Mouse (Mus musculus) 416B (cell line): ENCODE data around the gene Tmem231.

Experiments used
- DNase-seq: peaks from one replicate; pipeline ENCODE4 v3.0.0; 2011; ENCODE audit warnings: low read depth

Tmem231 gene

GRCm38 (mm10) chr8:111905500-111906121, 28.1 kb downstream of the Tmem231 start:
- no peak for DNase-seq

DNA sequence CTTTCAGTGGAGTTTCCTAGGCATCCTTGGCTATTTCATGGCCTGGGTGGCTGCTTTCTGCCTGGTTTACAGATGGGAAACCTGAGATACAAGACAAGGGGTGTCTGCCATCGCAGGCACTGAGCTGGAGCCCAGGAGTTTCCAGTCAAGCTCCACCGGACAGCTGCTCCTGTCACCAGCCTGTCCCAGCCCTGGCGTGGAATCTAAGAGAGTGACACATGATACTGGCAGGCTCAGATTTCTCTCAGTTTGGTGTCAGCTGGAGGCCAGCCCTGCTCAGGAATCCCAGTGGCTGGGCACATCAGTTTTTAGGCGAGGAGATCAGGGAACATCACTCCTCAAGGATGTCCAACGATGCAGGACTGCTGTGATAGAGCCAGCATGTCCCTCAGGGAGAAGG, 31.6 kb downstream of the Tmem231 start:
- DNase-seq: no peak

- DNase-seq: no peak
Measured at GRCm38 (mm10) chr8:111898586-111898985, 35.1 kb downstream of the Tmem231 start.

DNA sequence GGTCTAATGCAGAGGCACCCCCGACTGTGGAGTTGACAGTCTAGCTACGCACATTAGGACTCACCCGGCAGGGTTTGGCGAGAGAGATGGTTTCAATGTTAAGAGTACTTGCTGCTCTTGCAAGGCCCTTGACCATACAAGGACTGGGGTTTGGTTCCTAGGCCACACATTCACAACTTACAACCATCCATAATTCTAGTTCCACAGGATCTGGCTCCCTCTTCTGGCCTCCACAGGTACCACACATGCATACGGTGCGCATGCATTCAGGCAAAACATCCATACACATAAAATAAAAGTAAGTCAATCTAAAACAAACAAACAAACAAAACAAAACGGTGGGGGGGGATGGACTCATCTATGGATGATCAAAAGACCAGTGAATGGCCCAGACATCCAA, 38.7 kb downstream of the Tmem231 start:
- DNase-seq: peak; percentile 17

DNA sequence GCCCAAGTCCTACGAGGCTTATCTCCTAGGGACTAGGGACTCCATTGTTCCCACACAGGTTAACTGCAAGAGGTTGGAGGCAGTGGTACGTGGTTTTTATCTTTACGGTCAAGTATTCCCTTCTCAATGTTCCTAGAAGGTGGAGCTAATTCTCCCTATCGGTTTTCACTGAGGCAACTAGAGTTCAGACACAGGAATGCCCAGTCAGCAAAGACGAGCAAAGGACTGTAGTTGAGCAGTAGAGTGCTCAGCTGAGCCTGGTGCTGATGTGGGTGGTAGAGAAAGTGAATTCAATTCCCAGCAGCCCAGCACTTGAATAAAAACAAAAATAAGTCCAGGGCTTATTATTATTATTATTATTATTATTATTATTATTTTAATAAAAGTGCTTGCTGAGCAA, 41.1 kb downstream of the Tmem231 start:
- no peak for DNase-seq

- no peak for DNase-seq
Measured at GRCm38 (mm10) chr8:111891983-111892382, 41.7 kb downstream of the Tmem231 start.

GRCm38 (mm10) chr8:111890911-111891303, 42.8 kb downstream of the Tmem231 start:
- DNase-seq: no peak

DNA sequence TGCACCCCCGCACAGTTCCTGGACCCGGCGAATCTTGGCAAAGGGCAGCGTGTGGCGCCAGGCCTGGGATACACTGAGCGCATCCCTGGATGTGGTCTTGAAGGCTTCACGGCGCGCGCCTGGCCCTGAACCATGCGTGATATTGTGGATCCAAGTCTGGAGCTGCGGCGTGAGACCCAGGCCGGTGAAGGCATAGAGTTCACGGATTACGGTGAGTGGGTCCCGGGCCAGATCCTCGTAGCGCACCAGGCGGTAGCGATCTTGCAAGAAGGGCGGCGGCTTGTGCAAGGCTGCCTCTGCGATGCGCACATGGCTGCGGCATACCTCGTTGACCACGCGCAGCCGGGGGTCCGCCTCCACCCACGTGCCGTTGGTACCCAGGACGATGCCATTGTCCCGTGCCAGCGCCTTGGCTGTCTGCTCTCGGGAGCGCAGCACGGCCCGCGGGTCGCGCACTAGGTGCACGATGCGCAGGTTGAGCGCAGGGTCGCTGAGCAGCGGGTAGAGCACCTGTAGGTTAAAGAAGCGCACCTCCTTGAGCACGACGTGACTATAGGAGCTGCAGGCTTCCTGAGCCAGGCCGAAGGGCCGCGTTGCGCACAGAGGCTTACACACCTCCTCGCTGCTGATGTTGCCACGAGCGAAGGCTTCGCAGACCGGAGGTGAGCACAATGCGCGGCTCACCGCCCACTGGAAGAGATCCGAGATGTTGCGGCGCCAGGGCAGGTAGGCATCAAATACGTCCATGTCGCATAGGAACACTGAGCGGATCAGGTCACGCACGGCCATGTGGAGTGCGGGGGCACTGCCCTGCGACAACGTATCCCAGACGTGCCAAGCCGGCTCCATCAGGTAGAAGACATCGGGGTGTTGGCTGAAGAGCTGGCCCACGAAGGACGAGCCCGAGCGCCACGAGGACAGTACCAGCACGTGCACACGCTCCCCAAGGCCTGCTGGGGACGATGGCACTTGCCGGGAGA, 43.5 kb downstream of the Tmem231 start:
- no peak for DNase-seq

DNA sequence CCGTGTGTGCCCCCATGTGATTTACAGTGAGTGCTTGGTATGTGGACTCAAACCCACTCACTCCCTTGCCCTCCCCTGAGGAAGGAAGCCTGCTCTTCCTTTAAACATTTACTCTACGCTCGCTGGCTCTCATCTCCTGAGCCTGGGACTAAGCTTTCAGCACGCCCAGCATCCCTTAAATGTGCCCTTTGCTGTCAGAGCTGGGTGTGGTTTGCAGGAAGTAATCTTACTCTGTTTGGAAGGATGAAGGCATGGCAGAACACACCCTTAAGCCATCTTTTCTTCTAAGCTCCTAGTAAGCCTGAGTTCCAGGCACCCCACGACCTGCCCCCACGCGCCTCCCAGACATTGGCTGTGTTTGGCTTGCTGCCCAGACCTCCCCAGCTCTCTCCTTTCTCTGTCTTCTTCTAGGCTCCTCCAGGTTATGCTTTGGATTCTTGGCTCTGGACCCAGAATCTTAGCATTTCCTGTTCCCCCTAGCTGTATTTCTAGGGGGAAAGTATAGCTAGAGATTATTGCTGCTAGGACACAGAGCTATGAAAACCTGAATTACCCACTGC, 45.5 kb downstream of the Tmem231 start:
- no peak for DNase-seq

DNA sequence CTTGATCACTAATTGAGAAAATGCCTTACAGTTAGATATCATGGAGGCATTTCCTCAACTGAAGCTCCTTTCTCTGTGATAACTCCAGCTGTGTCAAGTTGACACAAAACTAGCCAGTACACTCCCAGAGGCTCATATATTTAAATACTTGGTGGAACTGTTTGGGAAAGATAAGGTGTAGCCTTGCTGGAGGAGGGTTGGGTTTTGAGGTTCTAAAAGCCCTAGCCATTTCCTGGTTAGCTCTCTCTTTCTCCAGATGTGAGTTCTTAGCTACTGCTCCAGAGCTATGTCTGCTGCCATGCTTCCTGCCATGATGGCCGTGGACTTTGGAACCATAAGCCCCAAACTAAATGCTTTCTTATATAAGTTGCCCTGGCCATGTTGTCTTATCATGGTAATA, 46.2 kb downstream of the Tmem231 start:
- DNase-seq: peak; percentile 19

DNA sequence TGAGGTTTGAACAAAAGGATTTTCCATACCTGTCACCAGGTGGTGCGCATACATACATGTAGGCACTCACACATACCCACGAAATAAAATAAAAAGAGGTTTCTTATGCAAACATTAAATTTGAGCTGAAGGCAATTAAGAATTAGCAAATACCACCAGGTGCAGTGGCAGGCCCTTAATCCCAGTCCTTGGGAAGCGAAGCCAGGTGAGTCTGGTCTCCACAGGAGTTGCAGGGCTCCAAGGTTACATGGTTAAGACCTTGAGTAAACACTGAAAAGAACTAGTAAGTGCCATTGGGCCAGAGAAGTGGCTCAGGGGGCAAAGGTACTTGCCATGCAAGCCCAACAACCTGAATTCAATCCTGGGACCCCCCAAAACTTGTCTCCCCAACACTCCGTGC, 50.1 kb downstream of the Tmem231 start:
- no peak for DNase-seq

GRCm38 (mm10) chr8:111881591-111881990, 52.1 kb downstream of the Tmem231 start:
- peak; percentile 53 for DNase-seq

DNA sequence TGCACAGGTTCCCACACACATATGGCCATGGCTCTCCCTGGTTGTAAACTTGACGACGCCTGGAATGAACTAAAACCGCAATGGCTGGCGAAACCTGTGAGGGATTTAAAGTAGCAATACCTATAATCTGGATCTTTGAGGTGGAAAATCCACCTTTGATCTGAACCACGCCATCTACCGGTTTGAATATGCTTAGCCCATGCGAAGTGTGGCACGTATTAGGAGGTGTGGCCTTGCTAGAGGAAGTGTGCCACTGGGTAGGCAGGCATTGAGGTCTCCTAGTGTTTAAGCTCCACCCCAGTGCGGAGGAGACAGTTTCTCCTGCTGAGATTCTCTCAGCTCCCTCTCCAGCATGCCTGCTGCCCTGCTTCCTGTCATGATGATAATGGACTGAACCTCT, 56.0 kb downstream of the Tmem231 start:
- peak; percentile 13 for DNase-seq

DNA sequence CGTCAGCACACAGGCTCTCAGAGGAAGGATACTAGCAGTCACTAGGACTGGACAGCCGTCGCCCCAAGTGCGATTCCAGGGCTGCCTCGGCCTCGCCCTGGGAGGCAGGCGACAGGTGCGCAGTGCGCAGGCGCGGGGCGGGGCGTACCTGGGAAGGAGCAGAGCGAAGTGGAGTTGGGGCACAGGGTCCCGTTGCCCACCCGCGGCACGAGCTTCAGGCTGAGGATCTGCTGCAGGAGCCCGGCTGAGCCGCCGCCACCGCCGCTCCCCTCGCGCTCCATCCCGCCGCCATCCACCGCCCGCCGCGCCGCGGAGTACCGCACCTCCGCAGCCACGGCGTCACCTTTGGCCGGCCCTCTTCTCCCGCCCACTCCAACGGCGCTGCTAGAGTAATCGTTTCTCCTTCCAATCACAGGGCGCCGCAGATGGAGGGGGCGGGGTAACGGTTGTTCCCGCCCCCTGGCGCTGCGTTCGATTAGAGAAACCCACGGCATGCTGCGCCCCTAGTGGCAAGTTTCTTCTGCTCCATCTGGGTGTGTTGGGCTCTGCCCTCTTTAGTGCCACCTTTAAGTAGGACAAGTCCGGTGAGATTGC, 57.2 kb downstream of the Tmem231 start, which contains the start of gene Tmem170:
Tmem170 (minus strand) TSS at position 396 of the 594 bp plus-strand sequence.
- DNase-seq: peak; percentile 97

DNA sequence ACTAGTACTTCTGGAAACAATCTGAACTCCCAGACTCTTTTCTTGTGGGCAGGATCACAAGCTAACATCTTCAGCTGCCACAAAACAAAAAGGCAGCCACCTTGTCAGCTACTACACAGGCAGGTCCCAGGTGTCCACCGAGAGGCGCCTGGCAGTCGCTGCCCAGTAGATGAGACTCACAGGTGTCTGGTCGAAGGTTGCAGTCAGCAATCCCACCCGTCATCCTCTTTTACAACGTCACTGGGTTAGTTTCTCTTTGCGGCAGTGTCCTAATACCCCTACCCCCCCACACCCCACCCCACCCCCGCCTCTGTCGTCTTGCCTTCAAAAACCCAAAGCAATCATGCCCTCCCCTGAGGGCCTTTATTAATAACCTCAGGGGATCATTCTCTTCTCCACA, 57.9 kb downstream of the Tmem231 start:
- no peak for DNase-seq

DNA sequence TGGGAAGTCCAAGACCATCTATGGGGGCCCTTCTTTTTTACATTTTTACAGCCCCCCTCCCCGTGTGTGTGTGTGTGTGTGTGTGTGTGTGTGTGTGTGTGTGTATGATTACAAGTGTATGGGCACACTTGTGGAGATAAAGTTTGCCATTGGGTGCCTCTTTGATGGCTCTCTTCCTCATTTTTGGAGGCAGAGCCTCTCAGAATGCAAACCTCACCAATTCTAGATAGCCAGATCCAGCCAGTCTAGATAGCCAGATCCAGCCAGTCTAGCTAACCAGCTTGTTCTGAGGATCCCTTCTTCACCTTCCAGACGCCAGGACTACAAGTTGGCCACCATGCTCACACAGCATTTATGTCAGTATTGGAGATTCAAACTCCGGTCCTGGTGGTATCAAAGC, 62.4 kb downstream of the Tmem231 start:
- no peak for DNase-seq

DNA sequence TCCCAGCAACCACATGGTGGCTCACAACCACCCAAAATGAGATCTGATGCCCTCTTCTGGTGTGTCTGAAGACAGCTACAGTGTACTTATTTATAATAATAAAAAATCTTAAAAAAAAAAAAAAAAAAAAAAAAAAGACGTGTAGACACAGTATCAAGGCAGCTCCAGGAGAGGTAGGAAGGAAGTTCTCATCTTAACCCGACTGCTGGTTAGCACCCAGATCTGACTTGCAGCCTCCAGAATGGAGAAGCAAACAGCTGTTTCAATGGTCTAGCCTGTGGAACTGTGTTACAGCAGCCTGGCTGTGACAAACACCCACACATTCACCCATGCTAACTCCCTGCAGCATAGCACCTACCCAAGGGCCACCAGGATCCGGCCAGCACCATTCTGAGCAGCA, 63.3 kb downstream of the Tmem231 start:
- no peak for DNase-seq

DNA sequence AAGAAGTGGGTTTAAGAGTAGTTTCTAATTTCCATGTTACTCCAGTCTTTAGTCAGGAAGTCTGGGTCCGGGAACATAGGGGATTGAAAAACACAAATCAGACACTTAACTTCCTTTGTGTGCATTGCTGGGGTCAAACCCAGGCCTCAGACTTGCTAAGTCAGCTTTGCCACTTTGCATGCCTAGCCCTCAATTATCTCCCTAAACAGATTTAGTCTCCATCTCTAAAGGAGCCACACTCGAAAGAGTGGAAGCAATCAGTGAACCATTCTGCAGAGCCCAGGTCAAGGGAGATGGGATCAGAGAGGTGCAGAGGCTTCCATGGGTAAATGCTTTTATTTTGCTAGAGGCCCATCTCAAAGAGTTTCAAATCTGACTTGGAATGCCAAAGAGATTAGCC, 65.0 kb downstream of the Tmem231 start:
- no peak for DNase-seq

- no peak for DNase-seq
Measured at GRCm38 (mm10) chr8:111865857-111866256, 67.8 kb downstream of the Tmem231 start.

- DNase-seq: peak; percentile 40
Measured at GRCm38 (mm10) chr8:111865130-111865852, 68.4 kb downstream of the Tmem231 start.

DNA sequence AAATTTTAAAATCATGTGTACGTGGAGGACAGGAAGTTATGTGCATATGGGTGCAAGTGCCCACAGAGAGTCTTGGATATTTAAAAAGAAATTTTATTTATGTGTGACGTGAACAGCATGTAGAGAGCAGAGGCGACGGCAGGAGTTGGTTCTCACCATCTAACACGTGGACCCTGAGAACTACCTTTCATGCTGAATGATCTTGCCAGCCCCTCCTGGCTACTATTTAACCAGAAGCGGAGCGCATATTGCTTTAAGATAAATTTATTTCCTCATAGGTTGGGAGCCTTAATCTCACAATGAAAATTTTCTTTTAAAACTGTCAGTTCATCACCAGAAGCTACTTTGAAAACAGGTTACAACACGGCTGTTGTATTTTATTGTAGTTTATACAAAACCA, 69.0 kb downstream of the Tmem231 start:
- no peak for DNase-seq

GRCm38 (mm10) chr8:111863280-111863679, 70.4 kb downstream of the Tmem231 start:
- peak; percentile 80 for DNase-seq
